Mouse (Mus musculus) C2C12 (cell line): ENCODE measurements around the gene Mthfr.

Source experiments
- CEBPB ChIP-seq: IDR thresholded peaks from one replicate; pipeline ENCODE4 v1.6.1; 2011; ENCODE audit warnings: low read depth, mild to moderate bottlenecking, control low read depth, moderate library complexity
- CTCF ChIP-seq: IDR thresholded peaks from one replicate; pipeline ENCODE4 v1.5.1; 2011; ENCODE audit not compliant: control insufficient read depth, insufficient read depth, insufficient read length

DNA sequence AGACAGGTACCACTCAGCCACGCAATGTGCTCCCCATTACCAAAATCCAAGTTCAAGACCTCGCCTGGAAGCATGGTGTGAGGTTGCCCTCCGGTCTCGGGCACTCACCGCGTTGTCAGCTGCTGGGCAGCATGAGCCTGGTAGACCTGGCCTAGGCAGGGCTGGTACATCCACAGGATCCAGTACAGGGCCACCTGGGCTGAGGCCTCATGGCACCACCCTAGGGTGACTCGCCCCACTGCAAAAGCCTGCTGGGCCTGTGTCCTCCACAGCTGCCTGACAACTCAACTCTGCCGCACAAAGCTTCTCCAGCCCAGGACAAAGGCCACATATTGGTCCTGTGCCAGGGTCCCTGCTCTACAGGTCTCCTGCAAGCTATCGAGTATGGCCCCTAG, 22.2 kb downstream of the Mthfr start:
- no peak for TF ChIP-seq CTCF
- TF ChIP-seq CEBPB: no peak
